Mouse (Mus musculus) small intestine, adult 2 months (tissue): Measurements from ENCODE around the gene 4933424G06Rik. TPM values are rescaled to one million over a fixed set of nuclear protein-coding genes. Genes with fewer than 3 reads are reported as not detected.

Experiments used
- H3K27ac ChIP-seq: fragments of 200-500 bp; 2 replicates; pipeline ENCODE4 v1.5.1; 2012; ENCODE audit warnings: low read depth, low read length, control low read depth, inconsistent platforms; ENCODE audit not compliant: insufficient read depth
- H3K27me3 ChIP-seq: fragments of 200-500 bp; 2 replicates; pipeline ENCODE4 v1.6.1; 2012; ENCODE audit warnings: mild to moderate bottlenecking, moderate library complexity, low read length, inconsistent platforms; ENCODE audit not compliant: control insufficient read depth, insufficient read depth
- H3K36me3 ChIP-seq: fragments of 200-500 bp; 2 replicates; pipeline ENCODE4 v1.6.1; 2012; ENCODE audit warnings: mild to moderate bottlenecking, low read length, control low read depth, inconsistent platforms; ENCODE audit not compliant: control insufficient read depth, insufficient read depth
- H3K4me1 ChIP-seq: fragments of 200-500 bp; 2 replicates; pipeline ENCODE4 v1.6.1; 2012; ENCODE audit warnings: low read length, inconsistent platforms, mixed read lengths; ENCODE audit not compliant: control insufficient read depth, insufficient read depth, insufficient read length
- H3K4me3 ChIP-seq: fragments of 200-500 bp; 2 replicates; pipeline ENCODE4 v1.5.1; 2012; ENCODE audit warnings: low read depth, mild to moderate bottlenecking, control low read depth, inconsistent platforms, low read length, moderate library complexity
- CTCF ChIP-seq: fragments of 200-500 bp; IDR thresholded peaks from 2 replicates; pipeline ENCODE4 v1.5.1; 2012; ENCODE audit warnings: low read depth, mild to moderate bottlenecking, control low read depth, inconsistent platforms, low read length, moderate library complexity, mixed read lengths; ENCODE audit not compliant: insufficient replicate concordance, insufficient read length; ENCODE audit errors: extremely low read depth
- POLR2A ChIP-seq: fragments of 200-500 bp; IDR thresholded peaks from 2 replicates; pipeline ENCODE4 v1.6.1; 2012; ENCODE audit warnings: low read depth, mild to moderate bottlenecking, control low read depth, inconsistent platforms, low read length, moderate library complexity
- WGBS: fragments of 180-500 bp; shearing (Covaris S2); methylation state at CpG from one replicate; pipeline ENCODE4 v1.1.7; 2018; 5-methylcytosine and 5-hydroxymethylcytosine counted together
- polyA plus RNA-seq: library from polyadenylated mRNA; depleted of rRNA; stranded (reverse); fragments of >200 nt; gene quantifications from 2 replicates; pipeline ENCODE4 v1.2.3, GENCODE M21; 2012

The 4933424G06Rik gene
- polyA plus RNA-seq, 1 experiment, result not detected

DNA sequence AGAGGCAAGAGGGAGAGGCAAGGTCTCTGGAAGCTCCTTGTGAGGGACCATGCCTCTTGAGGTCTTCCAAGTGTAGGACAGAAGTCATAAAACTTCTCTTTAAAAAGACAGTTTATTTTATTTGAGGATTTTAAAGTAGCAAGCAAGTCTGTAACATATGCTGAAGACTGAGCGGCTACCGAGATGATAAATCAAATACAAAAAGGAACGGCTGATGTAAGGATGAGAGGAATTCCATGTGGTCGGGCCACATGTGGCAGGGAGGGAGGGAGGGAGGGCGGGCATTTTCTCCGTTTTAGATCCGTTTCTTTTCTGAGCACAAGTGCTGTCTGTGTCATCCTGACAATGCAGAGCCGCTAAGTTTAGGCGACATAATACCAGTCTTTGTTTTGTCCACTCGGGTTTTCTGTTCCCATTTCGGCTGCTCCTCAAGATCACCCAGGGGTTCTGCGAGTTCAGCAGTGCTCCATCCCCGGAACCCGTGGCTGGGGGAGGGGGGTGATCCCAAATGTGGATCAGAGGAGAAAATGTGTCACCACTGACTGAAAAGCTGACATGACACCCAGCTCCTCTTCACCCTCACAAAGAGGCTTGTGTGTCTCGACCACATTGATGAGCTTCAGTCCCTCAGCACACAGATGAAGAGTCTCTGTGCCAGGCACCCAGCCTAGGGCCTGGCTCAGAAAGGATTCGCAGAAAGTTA, 37.1 kb upstream of the 4933424G06Rik start:
- Histone ChIP-seq H3K4me1 (no peaks in the 10 kb centered on the region), H3K36me3 (no peaks in the 10 kb centered on the region), H3K27ac (no peak overlapping the region), H3K4me3 (no peak overlapping the region), H3K27me3 (no peaks in the 10 kb centered on the region)
- WGBS, result 64% methylated on average over 16 of the region's 16 CpGs
- TF ChIP-seq POLR2A (no peak), CTCF (no peak)

- H3K4me1 ChIP-seq, result no peaks in the 10 kb centered on the region
- TF ChIP-seq CTCF (no peak), POLR2A (no peak)
- H3K36me3 ChIP-seq, result no peaks in the 10 kb centered on the region
- WGBS, result 46% methylated on average over 3 of the region's 3 CpGs
- no peaks in the 10 kb centered on the region for H3K27me3 ChIP-seq
- H3K4me3 ChIP-seq, result no peak overlapping the region
- no peak overlapping the region for H3K27ac ChIP-seq
Observed at GRCm38 (mm10) chr1:36674936-36675335, 35.0 kb upstream of the 4933424G06Rik start.

GRCm38 (mm10) chr1:36680893-36681292, 29.1 kb upstream of the 4933424G06Rik start:
- no peak overlapping the region for H3K4me3 ChIP-seq
- TF ChIP-seq CTCF (no peak), POLR2A (no peak)
- WGBS, result 85% methylated on average over 7 of the region's 7 CpGs
- no peaks in the 10 kb centered on the region for H3K36me3 ChIP-seq
- no peaks in the 10 kb centered on the region for H3K27me3 ChIP-seq
- no peaks in the 10 kb centered on the region for H3K4me1 ChIP-seq
- no peak overlapping the region for H3K27ac ChIP-seq

DNA sequence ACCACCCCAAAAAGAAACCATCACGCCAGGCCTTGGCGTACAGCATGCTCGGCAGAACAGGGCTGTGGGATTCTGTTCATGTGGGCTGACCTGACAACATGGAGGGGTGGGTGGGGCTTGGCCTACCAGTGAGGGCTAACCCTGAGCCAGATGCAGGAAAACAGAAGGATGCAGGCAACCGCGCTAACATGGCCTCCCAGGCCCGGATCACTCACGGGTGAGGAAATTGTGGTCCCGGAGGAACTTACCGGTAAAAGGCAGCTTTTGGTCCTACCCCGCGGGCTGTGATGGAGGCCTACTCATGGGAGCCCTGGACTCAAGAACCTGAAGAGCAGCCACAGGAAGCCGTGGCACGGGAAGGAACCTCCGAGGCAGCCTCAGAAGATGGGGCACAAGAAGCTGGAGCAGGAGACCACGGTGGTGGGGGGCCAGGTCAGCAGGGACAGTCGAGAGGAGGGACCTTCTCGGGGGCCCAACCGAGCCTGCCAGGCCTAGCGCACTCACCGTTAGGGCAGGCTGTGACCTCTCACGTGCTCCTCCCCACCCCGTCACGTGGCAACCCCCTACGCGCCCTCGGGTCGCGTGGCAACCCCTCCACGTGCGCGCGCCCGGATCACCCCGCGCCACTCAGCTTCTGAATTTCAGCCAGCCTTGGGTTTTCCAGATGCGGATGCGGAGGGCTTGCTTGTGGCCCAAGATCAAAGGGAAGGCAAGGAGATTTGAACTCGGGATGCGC, 27.2 kb upstream of the 4933424G06Rik start, which contains the start of gene Fam178b:
TSS of gene Fam178b (minus strand) at position 564 of the 736 bp plus-strand sequence.
- Histone ChIP-seq H3K4me1 (no peaks in the 10 kb centered on the region), H3K4me3 (no peak within 1 kb of the TSS), H3K36me3 (no peaks in the 10 kb centered on the region), H3K27ac (no peak within 1 kb of the TSS), H3K27me3 (no peaks in the 10 kb centered on the region)
- TF ChIP-seq POLR2A (no peak), CTCF (no peak)
- 93% methylated on average over 39 of the region's 39 CpGs for WGBS

- Histone ChIP-seq H3K4me3 (no peak overlapping the region), H3K27ac (no peak overlapping the region), H3K4me1 (no peaks in the 10 kb centered on the region), H3K36me3 (no peaks in the 10 kb centered on the region), H3K27me3 (no peaks in the 10 kb centered on the region)
- TF ChIP-seq CTCF (peak; percentile 97; the same call in 1 of the 2 replicates), POLR2A (no peak)
- WGBS, result 9% methylated on average over 13 of the region's 13 CpGs
Observed at GRCm38 (mm10) chr1:36683810-36684467, 26.0 kb upstream of the 4933424G06Rik start.

DNA sequence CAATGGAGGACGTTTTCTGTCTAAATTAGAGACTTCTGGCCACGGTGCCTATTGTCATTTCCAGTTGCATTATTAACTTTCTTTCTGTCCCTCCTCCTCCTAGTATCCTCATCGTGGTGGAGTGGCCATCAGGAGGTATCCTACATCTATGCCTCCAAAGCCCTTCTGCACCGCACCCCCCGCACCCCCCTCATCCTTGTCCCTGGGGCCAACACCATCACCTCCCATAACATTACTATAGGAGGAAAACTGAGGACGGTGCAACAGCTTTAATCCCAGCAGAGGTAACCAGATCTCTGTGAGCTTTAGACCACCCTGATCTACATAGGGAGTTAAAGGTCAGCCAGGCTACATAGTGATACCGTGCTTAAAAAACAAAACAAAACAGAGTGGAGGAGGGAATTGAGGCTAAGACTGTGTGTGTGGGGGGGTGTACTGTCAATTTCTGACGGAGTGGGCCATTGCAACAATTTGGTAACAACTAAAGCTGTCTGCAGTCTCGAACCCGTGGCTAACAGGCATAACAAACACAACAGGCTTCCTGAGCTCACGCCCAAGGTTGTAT, 19.2 kb upstream of the 4933424G06Rik start:
- Histone ChIP-seq H3K27ac (peak overlapping the region; percentile 22), H3K27me3 (no peaks in the 10 kb centered on the region), H3K36me3 (peaks cover 17% of the 10 kb centered on the region), H3K4me3 (peak overlapping the region; percentile 54), H3K4me1 (peaks cover 7% of the 10 kb centered on the region; the same call in 1 of the 2 replicates)
- 61% methylated on average over 11 of the region's 11 CpGs for WGBS
- TF ChIP-seq CTCF, result no peak
- TF ChIP-seq POLR2A, result no peak
